Mouse (Mus musculus) liver, adult 2 months (tissue): ENCODE results near the gene Nek7. TPM values are rescaled to one million over a fixed set of nuclear protein-coding genes. Genes with fewer than 3 reads are reported as not detected.

Experiments
- DNase-seq: peaks from one replicate; pipeline ENCODE4 v3.0.0-alpha.2; 2011; ENCODE audit warnings: low read depth, low spot score; ENCODE audit errors: extremely low read depth
- H3K27ac ChIP-seq: fragments of 200-500 bp; replicated peaks from 2 replicates; pipeline ENCODE4 v1.5.1; 2012; ENCODE audit warnings: low read depth, mild to moderate bottlenecking, control low read depth, inconsistent platforms, low read length; ENCODE audit not compliant: insufficient read depth
- H3K27me3 ChIP-seq: fragments of 200-500 bp; 2 replicates; pipeline ENCODE4 v1.6.1; 2012; ENCODE audit warnings: mild to moderate bottlenecking, moderate library complexity, low read length, inconsistent platforms; ENCODE audit not compliant: control insufficient read depth, insufficient read depth
- H3K36me3 ChIP-seq: fragments of 200-500 bp; 2 replicates; pipeline ENCODE4 v1.6.1; 2012; ENCODE audit warnings: low read length, inconsistent platforms; ENCODE audit not compliant: control insufficient read depth, insufficient read depth
- H3K4me1 ChIP-seq: fragments of 200-500 bp; 2 replicates; pipeline ENCODE4 v1.6.1; 2011; ENCODE audit warnings: low read length; ENCODE audit not compliant: control insufficient read depth, insufficient read depth
- H3K4me3 ChIP-seq: fragments of 200-500 bp; 2 replicates; pipeline ENCODE4 v1.5.1; 2011; ENCODE audit warnings: low read depth, mild to moderate bottlenecking, control low read depth, low read length, moderate library complexity; ENCODE audit not compliant: insufficient read depth
- H3K79me2 ChIP-seq: fragments of 200-500 bp; 2 replicates; pipeline ENCODE4 v1.6.1; 2012; ENCODE audit warnings: inconsistent platforms, mild to moderate bottlenecking, low read length, moderate library complexity; ENCODE audit not compliant: control insufficient read depth, insufficient read depth
- H3K9ac ChIP-seq: fragments of 200-500 bp; 2 replicates; pipeline ENCODE4 v1.6.1; 2012; ENCODE audit warnings: low read depth, mild to moderate bottlenecking, control low read depth, inconsistent platforms, low read length
- CTCF ChIP-seq: fragments of 200-500 bp; IDR thresholded peaks from 2 replicates; pipeline ENCODE4 v1.5.1; 2011; ENCODE audit warnings: low read depth, low read length, control low read depth
- POLR2A ChIP-seq: fragments of 200-500 bp; IDR thresholded peaks from 2 replicates; pipeline ENCODE4 v1.6.1; 2011; ENCODE audit warnings: low read length, control low read depth; ENCODE audit not compliant: insufficient read depth; ENCODE audit errors: extremely low read depth
- WGBS: fragments of 180-500 bp; shearing (Covaris S2); methylation state at CpG from one replicate; pipeline ENCODE4 v1.1.7; 2018; 5-methylcytosine and 5-hydroxymethylcytosine counted together
- polyA plus RNA-seq: library from polyadenylated mRNA; depleted of rRNA; stranded (reverse); fragments of >200 nt; gene quantifications from 2 replicates; pipeline ENCODE4 v1.2.3, GENCODE M21; 2012; rRNA removed
- total RNA-seq: library from RNA; depleted of rRNA; stranded (reverse); fragments of >200 nt; gene quantifications from 2 replicates; pipeline ENCODE4 v1.2.3, GENCODE M21; 2014; rRNA removed

Gene Nek7
- total RNA-seq (31.5 and 31.7 TPM in 2 replicates), polyA plus RNA-seq (6.3 and 7.7 TPM in 2 replicates)

- TF ChIP-seq CTCF (peak; percentile 38), POLR2A (no peak)
- Histone ChIP-seq H3K36me3 (peaks cover 4% of the 10 kb centered on the region; the same call in 1 of the 2 replicates), H3K4me1 (peaks cover 7% of the 10 kb centered on the region), H3K27me3 (no peaks in the 10 kb centered on the region), H3K79me2 (peaks cover 9% of the 10 kb centered on the region; the same call in 1 of the 2 replicates), H3K4me3 (peak within 1 kb of the TSS; percentile 66), H3K27ac (peak within 1 kb of the TSS; percentile 84), H3K9ac (peak within 1 kb of the TSS; percentile 88)
- peak; percentile 77 for DNase-seq
- WGBS, result 8% methylated on average over 11 of the region's 11 CpGs
Measured at GRCm38 (mm10) chr1:138619996-138620461, at the start of gene Nek7. Gene Nek7 (minus strand): TSS chr1:138620141.

- TF ChIP-seq POLR2A, result no peak
- TF ChIP-seq CTCF, result no peak
- no peaks in the 10 kb centered on the region for H3K36me3 ChIP-seq
- H3K79me2 ChIP-seq, result no peaks in the 10 kb centered on the region
- 80% methylated on average over 2 of the region's 2 CpGs for WGBS
- no peak overlapping the region for H3K27ac ChIP-seq
- H3K9ac ChIP-seq, result no peak overlapping the region
- H3K4me1 ChIP-seq, result no peaks in the 10 kb centered on the region
- H3K27me3 ChIP-seq, result no peaks in the 10 kb centered on the region
- no peak for DNase-seq
- H3K4me3 ChIP-seq, result no peak overlapping the region
Measured at GRCm38 (mm10) chr1:138662342-138662741, 42.4 kb upstream of the Nek7 start.

GRCm38 (mm10) chr1:138654212-138654611 lies 34.3 kb upstream of the Nek7 start:
- H3K4me3 ChIP-seq, result no peak overlapping the region

GRCm38 (mm10) chr1:138644991-138645390 lies 25.1 kb upstream of the Nek7 start:
- Histone ChIP-seq H3K9ac (no peak overlapping the region), H3K79me2 (no peaks in the 10 kb centered on the region), H3K27ac (no peak overlapping the region), H3K36me3 (no peaks in the 10 kb centered on the region), H3K27me3 (no peaks in the 10 kb centered on the region), H3K4me1 (no peaks in the 10 kb centered on the region), H3K4me3 (no peak overlapping the region)
- TF ChIP-seq CTCF, result no peak
- no peak for TF ChIP-seq POLR2A
- 81% methylated on average over 3 of the region's 3 CpGs for WGBS
- DNase-seq, result no peak

More at GRCm38 (mm10) chr1:138654212-138654611, 34.3 kb upstream of the Nek7 start:
- H3K79me2 ChIP-seq, result no peaks in the 10 kb centered on the region
- H3K27ac ChIP-seq, result no peak overlapping the region
- no peaks in the 10 kb centered on the region for H3K27me3 ChIP-seq
- no peaks in the 10 kb centered on the region for H3K4me1 ChIP-seq
- no peak for TF ChIP-seq POLR2A
- TF ChIP-seq CTCF, result no peak
- no peak for DNase-seq
- no peaks in the 10 kb centered on the region for H3K36me3 ChIP-seq
- H3K9ac ChIP-seq, result no peak overlapping the region

GRCm38 (mm10) chr1:138643306-138643830 lies 23.4 kb upstream of the Nek7 start:
- TF ChIP-seq CTCF (no peak), POLR2A (no peak)
- Histone ChIP-seq H3K36me3 (no peaks in the 10 kb centered on the region), H3K9ac (no peak overlapping the region), H3K27ac (no peak overlapping the region), H3K27me3 (no peaks in the 10 kb centered on the region), H3K4me3 (no peak overlapping the region), H3K79me2 (no peaks in the 10 kb centered on the region), H3K4me1 (no peaks in the 10 kb centered on the region)
- 86% methylated on average over 3 of the region's 3 CpGs for WGBS
- DNase-seq, result no peak

- H3K9ac ChIP-seq, result no peak overlapping the region
- no peaks in the 10 kb centered on the region for H3K36me3 ChIP-seq
- H3K27me3 ChIP-seq, result no peaks in the 10 kb centered on the region
- H3K4me3 ChIP-seq, result no peak overlapping the region
- H3K79me2 ChIP-seq, result no peaks in the 10 kb centered on the region
- no peak for TF ChIP-seq CTCF
- TF ChIP-seq POLR2A, result no peak
- H3K27ac ChIP-seq, result no peak overlapping the region
- DNase-seq, result no peak
- 65% methylated on average over 4 of the region's 4 CpGs for WGBS
- H3K4me1 ChIP-seq, result no peaks in the 10 kb centered on the region
Measured at GRCm38 (mm10) chr1:138640934-138641461, 21.1 kb upstream of the Nek7 start.
